Mouse (Mus musculus): ENCODE measurements around the gene Pfdn2. TPM values are rescaled to one million over a fixed set of nuclear protein-coding genes. Genes with fewer than 3 reads are reported as not detected.
"Not testable (repeated sequence)": the region's sequence is repeated elsewhere in the genome, so short reads cannot be mapped to it uniquely, and the experiment has no call there.

Gene Pfdn2
- polyA plus RNA-seq, 1 experiment from 2014 or later, result 64.1 TPM

- no peaks in the 10 kb centered on the region for H3K9me3 ChIP-seq (ENCODE audit: low read length)
- no peak overlapping the region for H3K4me3 ChIP-seq (ENCODE audit: low read depth, low read length)
- H3K4me1 ChIP-seq (ENCODE audit: insufficient read depth, low read depth, low read length), result no peaks in the 10 kb centered on the region
- no peak overlapping the region for H3K9ac ChIP-seq (replicated peaks; ENCODE audit: low read depth)
- ATAC-seq (no peak), DNase-seq (ENCODE audit: low spot score) (peak; percentile 80)
- no peaks in the 10 kb centered on the region for H3K36me3 ChIP-seq (ENCODE audit: insufficient read depth, low read length)
- H3K4me2 ChIP-seq (replicated peaks; ENCODE audit: low read depth, low read length), result no peak overlapping the region
- H3K27ac ChIP-seq (ENCODE audit: low read length), result no peak overlapping the region
- TF ChIP-seq EP300 (IDR thresholded peaks at IDR 0.05) (peak; percentile 10; the same call in 1 of the 2 replicates), CTCF (IDR thresholded peaks at IDR 0.05) (peak; percentile 78)
- H3K27me3 ChIP-seq (replicated peaks; ENCODE audit: insufficient read depth, low read length), result no peaks in the 10 kb centered on the region
Measured at GRCm38 (mm10) chr1:171321415-171321814, 24.1 kb upstream of the Pfdn2 start.

GRCm38 (mm10) chr1:171322012-171322411 is 23.5 kb upstream of the Pfdn2 start:
- Histone ChIP-seq H3K36me3 (ENCODE audit: insufficient read depth, low read length) (no peaks in the 10 kb centered on the region), H3K9ac (replicated peaks; ENCODE audit: low read depth) (no peak overlapping the region), H3K4me3 (ENCODE audit: low read depth, low read length) (no peak overlapping the region), H3K27me3 (replicated peaks; ENCODE audit: insufficient read depth, low read length) (no peaks in the 10 kb centered on the region), H3K4me2 (replicated peaks; ENCODE audit: low read depth, low read length) (no peak overlapping the region), H3K9me3 (ENCODE audit: low read length) (no peaks in the 10 kb centered on the region), H3K4me1 (ENCODE audit: insufficient read depth, low read depth, low read length) (no peaks in the 10 kb centered on the region), H3K27ac (ENCODE audit: low read length) (no peak overlapping the region)
- WGBS, result 56% methylated on average over 1 of the region's 1 CpGs
- ATAC-seq (peak; percentile 50), DNase-seq (ENCODE audit: low spot score) (peak; percentile 4)
- TF ChIP-seq EP300 (IDR thresholded peaks at IDR 0.05) (no peak), CTCF (IDR thresholded peaks at IDR 0.05) (no peak)

- Histone ChIP-seq H3K9ac (replicated peaks; ENCODE audit: low read depth) (no peak overlapping the region), H3K4me2 (replicated peaks; ENCODE audit: low read depth, low read length) (no peak overlapping the region), H3K4me1 (ENCODE audit: insufficient read depth, low read depth, low read length) (peaks cover 7% of the 10 kb centered on the region; the same call in 1 of the 2 replicates), H3K4me3 (ENCODE audit: low read depth, low read length) (no peak overlapping the region), H3K9me3 (ENCODE audit: low read length) (no peaks in the 10 kb centered on the region), H3K27ac (ENCODE audit: low read length) (no peak overlapping the region), H3K36me3 (ENCODE audit: insufficient read depth, low read length) (no peaks in the 10 kb centered on the region), H3K27me3 (replicated peaks; ENCODE audit: insufficient read depth, low read length) (no peaks in the 10 kb centered on the region)
- DNase-seq (ENCODE audit: low spot score) (no peak), ATAC-seq (no peak)
- 81% methylated on average over 2 of the region's 2 CpGs for WGBS
- TF ChIP-seq CTCF (IDR thresholded peaks at IDR 0.05), result no peak
- TF ChIP-seq EP300 (IDR thresholded peaks at IDR 0.05), result no peak
Measured at GRCm38 (mm10) chr1:171325571-171325970, 19.9 kb upstream of the Pfdn2 start.

GRCm38 (mm10) chr1:171326588-171326987 is 18.9 kb upstream of the Pfdn2 start:
- not testable (repeated sequence) for H3K4me3 ChIP-seq (ENCODE audit: low read depth, low read length); DNase-seq (ENCODE audit: low spot score); H3K27ac ChIP-seq (ENCODE audit: low read length); H3K27me3 ChIP-seq (replicated peaks; ENCODE audit: insufficient read depth, low read length); H3K4me2 ChIP-seq (replicated peaks; ENCODE audit: low read depth, low read length); H3K4me1 ChIP-seq (ENCODE audit: insufficient read depth, low read depth, low read length); H3K36me3 ChIP-seq (ENCODE audit: insufficient read depth, low read length); H3K9me3 ChIP-seq (ENCODE audit: low read length); ATAC-seq; H3K9ac ChIP-seq (replicated peaks; ENCODE audit: low read depth)
- 80% methylated on average over 4 of the region's 4 CpGs for WGBS

GRCm38 (mm10) chr1:171328244-171328643 is 17.2 kb upstream of the Pfdn2 start:
- no peak for TF ChIP-seq CTCF (IDR thresholded peaks at IDR 0.05)
- no peak; the same call in 1 of the 2 replicates for TF ChIP-seq EP300 (IDR thresholded peaks at IDR 0.05)
- 15% methylated on average over 9 of the region's 9 CpGs for WGBS
- Histone ChIP-seq H3K27me3 (replicated peaks; ENCODE audit: insufficient read depth, low read length) (no peaks in the 10 kb centered on the region), H3K36me3 (ENCODE audit: insufficient read depth, low read length) (no peaks in the 10 kb centered on the region), H3K9me3 (ENCODE audit: low read length) (no peaks in the 10 kb centered on the region), H3K4me2 (replicated peaks; ENCODE audit: low read depth, low read length) (peak overlapping the region; percentile 75), H3K4me1 (ENCODE audit: insufficient read depth, low read depth, low read length) (peaks cover 7% of the 10 kb centered on the region; the same call in 1 of the 2 replicates), H3K4me3 (ENCODE audit: low read depth, low read length) (peak overlapping the region; percentile 67), H3K27ac (ENCODE audit: low read length) (peak overlapping the region; percentile 99), H3K9ac (replicated peaks; ENCODE audit: low read depth) (peak overlapping the region; percentile 90)
- no peak for DNase-seq (ENCODE audit: low spot score)
- no peak for ATAC-seq

- ATAC-seq, result peak; percentile 96
- no peaks in the 10 kb centered on the region for H3K9me3 ChIP-seq (ENCODE audit: low read length)
- TF ChIP-seq EP300 (IDR thresholded peaks at IDR 0.05), result no peak
- TF ChIP-seq CTCF (IDR thresholded peaks at IDR 0.05), result peak; percentile 41
- H3K4me1 ChIP-seq (ENCODE audit: insufficient read depth, low read depth, low read length), result peaks cover 7% of the 10 kb centered on the region; the same call in 1 of the 2 replicates
- no peaks in the 10 kb centered on the region for H3K36me3 ChIP-seq (ENCODE audit: insufficient read depth, low read length)
- H3K27ac ChIP-seq (ENCODE audit: low read length), result peak within 1 kb of the TSS; percentile 99
- H3K27me3 ChIP-seq (replicated peaks; ENCODE audit: insufficient read depth, low read length), result no peaks in the 10 kb centered on the region
- H3K9ac ChIP-seq (replicated peaks; ENCODE audit: low read depth), result peak within 1 kb of the TSS; percentile 90
- DNase-seq (ENCODE audit: low spot score), result peak; percentile 99
- peak within 1 kb of the TSS; percentile 67 for H3K4me3 ChIP-seq (ENCODE audit: low read depth, low read length)
- WGBS, result 0% methylated on average over 37 of the region's 48 CpGs
- H3K4me2 ChIP-seq (replicated peaks; ENCODE audit: low read depth, low read length), result peak within 1 kb of the TSS; percentile 75
Measured at GRCm38 (mm10) chr1:171328839-171329432, 16.5 kb upstream of the Pfdn2 start, which contains the start of gene Dedd. Gene Dedd (plus strand): TSS chr1:171329145.
